Mouse (Mus musculus): ENCODE results near the gene Xpc.

GRCm38 (mm10) chr6:91465756-91466155 is 49.9 kb downstream of the Xpc start:
- TF ChIP-seq FLI1 (IDR thresholded peaks at IDR 0.05; ENCODE audit: low read length) (no peak), GATA1 (IDR thresholded peaks at IDR 0.05; ENCODE audit: borderline replicate concordance, low read length) (no peak)
